Mouse (Mus musculus) neural tube, postnatal 0 days (tissue): ENCODE measurements around the gene Ap1g2. TPM values are rescaled to one million over a fixed set of nuclear protein-coding genes. Genes with fewer than 3 reads are reported as not detected.

ENCODE experiments used
- polyA plus RNA-seq: library from polyadenylated mRNA; unstranded; fragments of >200 nt; fragmentation: Nextera tagmentation; extraction: Ambion mirVana; gene quantifications from 2 replicates; pipeline ENCODE4 v1.2.1, GENCODE M21; 2015

Gene Ap1g2
- 3.7 and 4.3 TPM in 2 replicates for polyA plus RNA-seq

GRCm38 (mm10) chr14:55105836-55106809 is at the start of gene Ap1g2:
Gene Ap1g2, minus strand, starts transcription at chr14:55106593.

GRCm38 (mm10) chr14:55116425-55117200 is 10.2 kb upstream of the Ap1g2 start, which contains the start of gene Jph4:
Gene Jph4, minus strand, starts transcription at chr14:55116935.

GRCm38 (mm10) chr14:55094704-55095231 is 11.6 kb downstream of the Ap1g2 start, which contains the start of gene Thtpa:
Gene Thtpa, plus strand, starts transcription at chr14:55094784.

GRCm38 (mm10) chr14:55092011-55092577 is 14.3 kb downstream of the Ap1g2 start, which contains the start of gene Zfhx2:
Gene Zfhx2, minus strand, starts transcription at chr14:55092324.

Other genes with a start within 250 kb of the Ap1g2 start
- gene Homez, start 235.6 kb downstream of the Ap1g2 start, polyA plus RNA-seq = 8.5 and 10.5 TPM in 2 replicates
- 7.9 and 8.4 TPM in 2 replicates for gene Ppp1r3e, start 229.0 kb downstream of the Ap1g2 start, polyA plus RNA-seq
- 4.3 and 5.6 TPM in 2 replicates for gene Bcl2l2, start 223.2 kb downstream of the Ap1g2 start, polyA plus RNA-seq
- not detected in 2 replicates for gene Gm20521, start 223.2 kb downstream of the Ap1g2 start, polyA plus RNA-seq
- gene Pabpn1, start 214.1 kb downstream of the Ap1g2 start, polyA plus RNA-seq = 150 and 168 TPM in 2 replicates
- 466 and 485 TPM in 2 replicates for gene Slc22a17, start 193.5 kb downstream of the Ap1g2 start, polyA plus RNA-seq
- gene Efs, start 180.5 kb downstream of the Ap1g2 start, polyA plus RNA-seq = 14.2 and 14.9 TPM in 2 replicates
- gene Il25, start 173.9 kb downstream of the Ap1g2 start, polyA plus RNA-seq = 0.43 and 0.81 TPM in 2 replicates
- 73.0 and 76.3 TPM in 2 replicates for gene Cmtm5, start 170.3 kb downstream of the Ap1g2 start, polyA plus RNA-seq
- gene Myh6, start 139.7 kb downstream of the Ap1g2 start, polyA plus RNA-seq = 1.7 and 2.0 TPM in 2 replicates
- gene Gm17428, start 129.7 kb downstream of the Ap1g2 start, polyA plus RNA-seq = not detected in 2 replicates
- 4.2 and 4.5 TPM in 2 replicates for gene Myh7, start 112.0 kb downstream of the Ap1g2 start, polyA plus RNA-seq
- 46.3 and 47.4 TPM in 2 replicates for gene Ngdn, start 91.1 kb downstream of the Ap1g2 start, polyA plus RNA-seq
- gene Zfhx2, start 14.3 kb downstream of the Ap1g2 start, polyA plus RNA-seq = 11.3 and 14.4 TPM in 2 replicates
- 25.0 and 26.2 TPM in 2 replicates for gene Thtpa, start 11.8 kb downstream of the Ap1g2 start, polyA plus RNA-seq
- gene Jph4, start 10.3 kb upstream of the Ap1g2 start, polyA plus RNA-seq = 40.1 and 45.6 TPM in 2 replicates
- 1.8 and 2.7 TPM in 2 replicates for gene Dhrs2, start 115.4 kb upstream of the Ap1g2 start, polyA plus RNA-seq